Mouse (Mus musculus) intestine, embryonic 15.5 days (tissue): ENCODE data around the gene Ptprj. TPM values are rescaled to one million over a fixed set of nuclear protein-coding genes. Genes with fewer than 3 reads are reported as not detected.
A peak's percentile ranks its signal among the peaks of the same experiment; 100 is the strongest.
"Not testable (repeated sequence)": the region's sequence is repeated elsewhere in the genome, so short reads cannot be mapped to it uniquely, and the experiment has no call there.

ENCODE experiments used
- ATAC-seq: fragments of 200-750 bp; cut with Nextera tagmentation; 2 replicates; pipeline ENCODE4 v1.8.0; 2017; ENCODE audit warnings: moderate TSS enrichment, moderate library complexity
- H3K27ac ChIP-seq: fragments of 300-500 bp; sonication (generic); 2 replicates; pipeline ENCODE4 v1.5.1; 2015; ENCODE audit warnings: mild to moderate bottlenecking, inconsistent platforms
- H3K27me3 ChIP-seq: fragments of 300-500 bp; sonication (generic); replicated peaks from 2 replicates; pipeline ENCODE4 v1.6.1; 2015; ENCODE audit warnings: inconsistent platforms
- H3K36me3 ChIP-seq: fragments of 300-500 bp; sonication (generic); 2 replicates; pipeline ENCODE4 v1.6.1; 2015; ENCODE audit warnings: inconsistent platforms
- H3K4me1 ChIP-seq: fragments of 300-500 bp; sonication (generic); replicated peaks from 2 replicates; pipeline ENCODE4 v1.6.1; 2015; ENCODE audit warnings: inconsistent platforms
- H3K4me2 ChIP-seq: fragments of 300-500 bp; sonication (generic); replicated peaks from 2 replicates; pipeline ENCODE4 v1.6.1; 2015; ENCODE audit warnings: mild to moderate bottlenecking, inconsistent platforms
- H3K4me3 ChIP-seq: fragments of 300-500 bp; sonication (generic); replicated peaks from 2 replicates; pipeline ENCODE4 v1.5.1; 2015; ENCODE audit warnings: inconsistent platforms
- H3K9ac ChIP-seq: fragments of 300-500 bp; sonication (generic); 2 replicates; pipeline ENCODE4 v1.6.1; 2015; ENCODE audit warnings: inconsistent platforms
- H3K9me3 ChIP-seq: fragments of 300-500 bp; sonication (generic); 2 replicates; pipeline ENCODE4 v1.6.1; 2016; ENCODE audit warnings: inconsistent platforms
- WGBS: fragments of 180-500 bp; shearing (Covaris S2); methylation state at CpG from one replicate; pipeline ENCODE4 v1.1.7; 2015; 5-methylcytosine and 5-hydroxymethylcytosine counted together
- polyA plus RNA-seq: library from polyadenylated mRNA; unstranded; fragments of >200 nt; fragmentation: Nextera tagmentation; extraction: Ambion mirVana; gene quantifications from 2 replicates; pipeline ENCODE4 v1.2.1, GENCODE M21; 2015

Ptprj gene
- polyA plus RNA-seq, 1 experiment from 2014 or later, result 4.4 TPM

- 76% methylated on average over 5 of the region's 5 CpGs for WGBS
- ATAC-seq, result no peak
- no peaks in the 10 kb centered on the region for H3K9me3 ChIP-seq
- H3K4me1 ChIP-seq, result peaks cover 9% of the 10 kb centered on the region; the same call in 1 of the 2 replicates
- H3K27ac ChIP-seq, result no peak overlapping the region
- no peak overlapping the region for H3K4me3 ChIP-seq
- no peak overlapping the region for H3K9ac ChIP-seq
- H3K36me3 ChIP-seq, result no peaks in the 10 kb centered on the region
- no peaks in the 10 kb centered on the region for H3K27me3 ChIP-seq
- H3K4me2 ChIP-seq, result no peak overlapping the region
These were observed 4.7 kb downstream of the Ptprj start for GRCm38 (mm10) chr2:90575713-90576112.

GRCm38 (mm10) chr2:90575116-90575515 lies 5.3 kb downstream of the Ptprj start:
- ATAC-seq, result no peak
- 56% methylated on average over 3 of the region's 3 CpGs for WGBS
- no peak overlapping the region for H3K9ac ChIP-seq

GRCm38 (mm10) chr2:90574536-90574935 lies 5.9 kb downstream of the Ptprj start:
- WGBS, result 59% methylated on average over 8 of the region's 8 CpGs
- Histone ChIP-seq H3K4me3 (no peak overlapping the region), H3K27me3 (no peaks in the 10 kb centered on the region), H3K4me2 (0 out of 2 replicates have a peak overlapping the region, but pooled peaks have one; percentile 6), H3K9ac (no peak overlapping the region), H3K36me3 (no peaks in the 10 kb centered on the region), H3K27ac (no peak overlapping the region), H3K4me1 (0 out of 2 replicates have a peak, but pooled peaks cover 8% of the 10 kb centered on the region), H3K9me3 (no peaks in the 10 kb centered on the region)
- peak; percentile 14 for ATAC-seq

More at GRCm38 (mm10) chr2:90575116-90575515, 5.3 kb downstream of the Ptprj start:
- H3K4me1 ChIP-seq, result 0 out of 2 replicates have a peak, but pooled peaks cover 8% of the 10 kb centered on the region
- no peaks in the 10 kb centered on the region for H3K27me3 ChIP-seq
- H3K27ac ChIP-seq, result no peak overlapping the region
- H3K4me2 ChIP-seq, result no peak overlapping the region
- H3K36me3 ChIP-seq, result no peaks in the 10 kb centered on the region
- H3K9me3 ChIP-seq, result no peaks in the 10 kb centered on the region
- no peak overlapping the region for H3K4me3 ChIP-seq

GRCm38 (mm10) chr2:90573640-90574526 lies 6.6 kb downstream of the Ptprj start:
- Histone ChIP-seq H3K36me3 (no peaks in the 10 kb centered on the region), H3K4me2 (0 out of 2 replicates have a peak overlapping the region, but pooled peaks have one; percentile 6), H3K9ac (no peak overlapping the region), H3K27me3 (no peaks in the 10 kb centered on the region), H3K4me3 (no peak overlapping the region), H3K9me3 (no peaks in the 10 kb centered on the region), H3K27ac (no peak overlapping the region), H3K4me1 (0 out of 2 replicates have a peak, but pooled peaks cover 8% of the 10 kb centered on the region)
- WGBS, result 64% methylated on average over 17 of the region's 17 CpGs
- ATAC-seq, result peak; percentile 31

GRCm38 (mm10) chr2:90572126-90572525 lies 8.3 kb downstream of the Ptprj start:
- no peak overlapping the region for H3K4me3 ChIP-seq
- no peak overlapping the region for H3K27ac ChIP-seq
- H3K27me3 ChIP-seq, result no peaks in the 10 kb centered on the region
- H3K4me1 ChIP-seq, result 0 out of 2 replicates have a peak, but pooled peaks cover 8% of the 10 kb centered on the region
- H3K36me3 ChIP-seq, result no peaks in the 10 kb centered on the region
- H3K9me3 ChIP-seq, result no peaks in the 10 kb centered on the region
- ATAC-seq, result no peak
- no peak overlapping the region for H3K4me2 ChIP-seq
- 33% methylated on average over 5 of the region's 5 CpGs for WGBS
- no peak overlapping the region for H3K9ac ChIP-seq

GRCm38 (mm10) chr2:90571399-90571798 lies 9.0 kb downstream of the Ptprj start:
- not testable (repeated sequence) for H3K9ac ChIP-seq, ATAC-seq, H3K4me2 ChIP-seq, H3K27me3 ChIP-seq, H3K9me3 ChIP-seq, H3K4me1 ChIP-seq, H3K36me3 ChIP-seq, H3K27ac ChIP-seq, H3K4me3 ChIP-seq
- whole genome bisulfite sequencing, result 86% methylated on average over 6 of the region's 6 CpGs

GRCm38 (mm10) chr2:90570871-90571270 lies 9.6 kb downstream of the Ptprj start:
- WGBS, result 95% methylated on average over 2 of the region's 2 CpGs
- ATAC-seq, result no peak
- H3K27me3 ChIP-seq, result no peaks in the 10 kb centered on the region
- H3K36me3 ChIP-seq, result no peaks in the 10 kb centered on the region
- peaks cover 13% of the 10 kb centered on the region; the same call in 1 of the 2 replicates for H3K4me1 ChIP-seq
- H3K9me3 ChIP-seq, result no peaks in the 10 kb centered on the region
- no peak overlapping the region for H3K9ac ChIP-seq
- H3K27ac ChIP-seq, result no peak overlapping the region
- no peak overlapping the region for H3K4me2 ChIP-seq
- no peak overlapping the region for H3K4me3 ChIP-seq

GRCm38 (mm10) chr2:90570216-90570615 lies 10.2 kb downstream of the Ptprj start:
- H3K4me3 ChIP-seq, result no peak overlapping the region
- H3K27me3 ChIP-seq, result no peaks in the 10 kb centered on the region
- H3K4me2 ChIP-seq, result no peak overlapping the region
- no peaks in the 10 kb centered on the region for H3K36me3 ChIP-seq
- no peak overlapping the region for H3K27ac ChIP-seq
- peaks cover 14% of the 10 kb centered on the region; the same call in 1 of the 2 replicates for H3K4me1 ChIP-seq
- H3K9ac ChIP-seq, result no peak overlapping the region
- H3K9me3 ChIP-seq, result no peaks in the 10 kb centered on the region
- no peak for ATAC-seq
- 85% methylated on average over 10 of the region's 10 CpGs for WGBS

GRCm38 (mm10) chr2:90568961-90569481 lies 11.4 kb downstream of the Ptprj start:
- H3K9ac ChIP-seq, result no peak overlapping the region
- 84% methylated on average over 7 of the region's 7 CpGs for whole genome bisulfite sequencing
- H3K4me2 ChIP-seq, result no peak overlapping the region
- H3K27ac ChIP-seq, result no peak overlapping the region
- ATAC-seq, result no peak
- no peak overlapping the region for H3K4me3 ChIP-seq
- H3K9me3 ChIP-seq, result no peaks in the 10 kb centered on the region
- H3K27me3 ChIP-seq, result no peaks in the 10 kb centered on the region
- H3K4me1 ChIP-seq, result peaks cover 14% of the 10 kb centered on the region; the same call in 1 of the 2 replicates
- no peaks in the 10 kb centered on the region for H3K36me3 ChIP-seq

GRCm38 (mm10) chr2:90568091-90568490 lies 12.4 kb downstream of the Ptprj start:
- H3K27me3 ChIP-seq, result no peaks in the 10 kb centered on the region
- peaks cover 14% of the 10 kb centered on the region; the same call in 1 of the 2 replicates for H3K4me1 ChIP-seq
- H3K9me3 ChIP-seq, result no peaks in the 10 kb centered on the region
- H3K4me2 ChIP-seq, result no peak overlapping the region
- no peak for ATAC-seq
- no peak overlapping the region for H3K27ac ChIP-seq
- no peak overlapping the region for H3K4me3 ChIP-seq
- no peaks in the 10 kb centered on the region for H3K36me3 ChIP-seq
- no peak overlapping the region for H3K9ac ChIP-seq
- WGBS, result 87% methylated on average over 7 of the region's 7 CpGs

GRCm38 (mm10) chr2:90566773-90567528 lies 13.5 kb downstream of the Ptprj start:
- Histone ChIP-seq H3K4me1 (peaks cover 12% of the 10 kb centered on the region), H3K9me3 (no peaks in the 10 kb centered on the region), H3K27ac (no peak overlapping the region), H3K27me3 (no peaks in the 10 kb centered on the region), H3K36me3 (no peaks in the 10 kb centered on the region), H3K4me3 (no peak overlapping the region), H3K4me2 (no peak overlapping the region), H3K9ac (no peak overlapping the region)
- ATAC-seq, result no peak
- 75% methylated on average over 8 of the region's 8 CpGs for WGBS

- Histone ChIP-seq H3K36me3 (no peaks in the 10 kb centered on the region), H3K27ac (peak overlapping the region; percentile 38; the same call in 1 of the 2 replicates), H3K9ac (no peak overlapping the region), H3K4me2 (no peak overlapping the region), H3K27me3 (no peaks in the 10 kb centered on the region), H3K9me3 (no peaks in the 10 kb centered on the region), H3K4me3 (no peak overlapping the region), H3K4me1 (peaks cover 13% of the 10 kb centered on the region)
- ATAC-seq, result no peak
- WGBS, result 72% methylated on average over 7 of the region's 7 CpGs
These were observed 14.4 kb downstream of the Ptprj start for GRCm38 (mm10) chr2:90566046-90566445.
